Mouse (Mus musculus) frontal cortex, adult (tissue): Measurements from ENCODE around the gene Hoxc8.

Experiments
- ATAC-seq: cut with Nextera tagmentation; 2 replicates; pipeline ENCODE4 v1.9.2; 2017; ENCODE audit warnings: mild to moderate bottlenecking, moderate library complexity, mixed read lengths; ENCODE audit not compliant: low TSS enrichment

Hoxc8 gene

GRCm38 (mm10) chr15:102990461-102991397 is at the start of gene Hoxc8:
Gene Hoxc8, plus strand, starts transcription at chr15:102990607.
- ATAC-seq, result no peak

- no peak for ATAC-seq
Measured at GRCm38 (mm10) chr15:102942739-102943467, 47.5 kb upstream of the Hoxc8 start.

- ATAC-seq, result no peak
Measured at GRCm38 (mm10) chr15:102943468-102943813, 47.0 kb upstream of the Hoxc8 start.

- no peak for ATAC-seq
Measured at GRCm38 (mm10) chr15:102945185-102946077, 45.0 kb upstream of the Hoxc8 start.

- ATAC-seq, result no peak
Measured at GRCm38 (mm10) chr15:102947276-102947675, 43.1 kb upstream of the Hoxc8 start.

GRCm38 (mm10) chr15:102948842-102949241 is 41.6 kb upstream of the Hoxc8 start:
- no peak for ATAC-seq

GRCm38 (mm10) chr15:102949696-102950095 is 40.7 kb upstream of the Hoxc8 start:
- ATAC-seq, result no peak

- ATAC-seq, result no peak
Measured at GRCm38 (mm10) chr15:102950877-102951276, 39.5 kb upstream of the Hoxc8 start.

GRCm38 (mm10) chr15:102953561-102953960 is 36.8 kb upstream of the Hoxc8 start:
- no peak for ATAC-seq

GRCm38 (mm10) chr15:102954192-102955006 is 36.0 kb upstream of the Hoxc8 start, which contains the start of gene Hoxc11:
Gene Hoxc11, plus strand, starts transcription at chr15:102954427.
- ATAC-seq, result no peak

GRCm38 (mm10) chr15:102955007-102955382 is 35.4 kb upstream of the Hoxc8 start:
- no peak for ATAC-seq

GRCm38 (mm10) chr15:102955833-102956640 is 34.4 kb upstream of the Hoxc8 start:
- no peak for ATAC-seq

- ATAC-seq, result no peak
Measured at GRCm38 (mm10) chr15:102956906-102957305, 33.5 kb upstream of the Hoxc8 start.

- ATAC-seq, result no peak
Measured at GRCm38 (mm10) chr15:102959663-102960191, 30.7 kb upstream of the Hoxc8 start.

- ATAC-seq, result no peak
Measured at GRCm38 (mm10) chr15:102961728-102962127, 28.7 kb upstream of the Hoxc8 start.

GRCm38 (mm10) chr15:102962492-102962891 is 27.9 kb upstream of the Hoxc8 start:
- no peak for ATAC-seq

- ATAC-seq, result no peak
Measured at GRCm38 (mm10) chr15:102963259-102963658, 27.1 kb upstream of the Hoxc8 start.

GRCm38 (mm10) chr15:102963671-102964640 is 26.5 kb upstream of the Hoxc8 start:
- ATAC-seq, result no peak
